8 mouse cellular contexts compared by ENCODE assay signal in genomic region chr13:55601611-55602010, GRCm38 (mm10). TPM values are rescaled to one million over a fixed set of nuclear protein-coding genes. Genes with fewer than 3 reads are reported as not detected.
DNase-seq lines count a peak whose midpoint lies in the region.

No protein-coding gene starts in this region.

- peak; percentile 89 for DNase-seq in CD4-positive, CD25-positive, alpha-beta regulatory T cell, adult 2 months (ENCODE audit: low read depth, low spot score)
- peak; percentile 68 to 93 for DNase-seq in adrenal gland, adult (ENCODE audit: inconsistent age in 2 of 2, low spot score in 1 of 2)
- peak; percentile 92 for DNase-seq in embryo, embryonic 10.5 days (ENCODE audit: low spot score)
- DNase-seq in heart, postnatal 10 days: peak; percentile 82 to 90
- peak; percentile 69 for DNase-seq in layer of hippocampus, adult 9-11 months
- peak; percentile 70 to 86 for DNase-seq in lung, postnatal 4 days
- peak; percentile 92 for DNase-seq in right cerebral cortex, adult 2 months (ENCODE audit: low spot score in 2 of 2)
- DNase-seq in urinary bladder, postnatal 25 days (ENCODE audit: low spot score): peak; percentile 85

- intact Hi-C loops in heart, postnatal 10 days (cut with DNase I): loop anchor here (1.0 kb wide), 1 partner anchor 39 kb away; no protein-coding TSS in a partner anchor

RNA-seq across cellular contexts. Expression of gene B4galt7, which starts 1.9 kb away (rescaled TPM):
- 10 to 100 TPM; 11.2 to 12.2 TPM for total RNA-seq in heart, postnatal 10 days (2021)

RNA-seq across cellular contexts. Expression of gene Caml, which starts 21.2 kb away (rescaled TPM):
- 10 to 100 TPM; 14.5 to 18.0 TPM for total RNA-seq in heart, postnatal 10 days (2021)

RNA-seq across cellular contexts. Expression of gene Tmed9, which starts 28.1 kb away (rescaled TPM):
- 100 to 1,000 TPM; 104 to 106 TPM for total RNA-seq in heart, postnatal 10 days (2021)

RNA-seq across cellular contexts. Expression of gene Fam193b, which starts 30.7 kb away (rescaled TPM):
- 10 to 100 TPM; 22.8 to 24.2 TPM for total RNA-seq in heart, postnatal 10 days (2021)

RNA-seq across cellular contexts. Expression of gene Ddx46, which starts 33.2 kb away (rescaled TPM):
- 10 to 100 TPM; 29.8 to 33.5 TPM for total RNA-seq in heart, postnatal 10 days (2021)

Comparison
In these comparisons a context has a peak if more than half of its experiments do, and no peak if none do; other contexts are left out.
1. Peak in every context shown above with its lines: DNase-seq.